Mouse (Mus musculus): ENCODE measurements at regions not wholly inside any gene's neighbourhood (a gene's known extent, or its start where the extent isn't known, plus 50 kb on each side); places are given as distances from the start of the nearest gene placed in this dataset.

DNA sequence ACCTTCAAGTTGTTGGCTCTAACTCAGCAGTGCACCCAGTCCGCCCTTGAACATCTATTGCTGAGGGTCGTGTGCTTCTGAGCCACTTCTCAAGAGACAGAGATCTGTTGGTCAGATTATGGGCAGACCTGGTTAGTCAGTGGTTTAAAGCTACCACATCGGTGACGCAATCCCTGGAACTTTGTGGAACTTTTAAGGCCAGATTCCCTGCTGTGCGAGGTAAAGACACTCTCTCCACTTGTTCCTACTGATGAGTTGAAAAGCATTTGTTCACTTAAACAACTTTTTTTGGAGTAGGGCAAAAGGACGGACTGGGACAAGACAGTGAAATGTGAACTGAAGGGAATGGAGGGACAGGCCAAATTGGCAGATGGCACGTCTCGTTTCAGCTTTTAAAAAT is 61.9 kb upstream of the Dab2 start:
- Histone ChIP-seq H3K4me3 (replicated peaks) (no peak overlapping the region), H3K36me3 (ENCODE audit: control insufficient read depth) (no peaks in the 10 kb centered on the region), H3K9me3 (ENCODE audit: control insufficient read depth, low read length) (no peaks in the 10 kb centered on the region), H3K27me3 (ENCODE audit: control insufficient read depth) (no peaks in the 10 kb centered on the region), H3K4me1 (ENCODE audit: control insufficient read depth) (no peaks in the 10 kb centered on the region)
- TF ChIP-seq TAL1 (IDR thresholded peaks at IDR 0.05; ENCODE audit: low read length): no peak

DNA sequence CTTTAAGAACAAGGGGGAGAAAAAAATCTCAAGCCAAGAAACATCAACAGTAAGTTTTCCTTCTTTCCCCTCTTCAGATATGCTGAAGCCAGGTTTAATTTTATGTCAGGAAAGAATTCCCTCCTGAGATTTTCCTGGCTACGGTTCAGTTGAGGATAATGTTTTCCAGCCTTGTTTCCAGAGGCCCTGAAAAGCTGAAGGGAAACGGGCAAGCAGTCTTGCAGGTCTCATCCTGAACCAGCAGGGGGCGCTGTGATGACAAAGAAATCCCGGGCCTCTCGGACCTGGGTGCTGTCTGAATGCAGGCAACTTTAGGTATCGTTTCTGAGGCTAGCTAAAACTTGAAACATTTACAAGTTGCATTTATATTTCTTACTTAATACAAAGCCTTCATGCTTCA is 61.5 kb upstream of the Dab2 start:
- Histone ChIP-seq H3K9me3 (ENCODE audit: control insufficient read depth, low read length) (no peaks in the 10 kb centered on the region), H3K4me3 (replicated peaks) (no peak overlapping the region)
- TF ChIP-seq GATA1 (IDR thresholded peaks at IDR 0.05; ENCODE audit: low read length) (no peak), TAL1 (IDR thresholded peaks at IDR 0.05; ENCODE audit: low read length) (no peak)

DNA sequence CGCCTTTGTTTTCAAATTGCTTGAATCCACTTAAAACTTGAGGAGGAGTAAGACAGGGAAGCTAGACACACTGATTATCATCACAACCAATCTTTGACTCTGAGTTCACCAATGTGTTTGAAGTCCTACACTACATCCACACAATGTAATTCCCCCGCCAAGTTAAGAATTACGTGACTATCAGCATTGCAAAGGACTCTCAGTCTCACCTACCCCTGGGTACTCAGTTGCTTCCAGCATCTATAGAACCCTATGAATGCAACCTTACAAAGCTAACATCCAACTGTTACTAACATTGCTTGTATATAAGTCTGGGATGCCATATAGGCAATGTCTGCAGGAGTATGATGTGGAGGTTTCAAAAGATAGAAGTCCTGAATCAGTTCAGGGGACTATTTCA is 60.8 kb upstream of the Dab2 start:
- Histone ChIP-seq H3K27me3 (ENCODE audit: control insufficient read depth) (no peaks in the 10 kb centered on the region), H3K36me3 (ENCODE audit: control insufficient read depth) (no peaks in the 10 kb centered on the region), H3K4me3 (replicated peaks) (no peak overlapping the region), H3K4me1 (ENCODE audit: control insufficient read depth) (no peaks in the 10 kb centered on the region), H3K9me3 (ENCODE audit: control insufficient read depth, low read length) (no peaks in the 10 kb centered on the region)
- no peak for TF ChIP-seq GATA1 (IDR thresholded peaks at IDR 0.05; ENCODE audit: low read length)
- no peak for TF ChIP-seq TAL1 (IDR thresholded peaks at IDR 0.05; ENCODE audit: low read length)

More for the DNA sequence above, 61.5 kb upstream of the Dab2 start:
- Histone ChIP-seq H3K4me1 (ENCODE audit: control insufficient read depth) (no peaks in the 10 kb centered on the region), H3K27me3 (ENCODE audit: control insufficient read depth) (no peaks in the 10 kb centered on the region), H3K36me3 (ENCODE audit: control insufficient read depth) (no peaks in the 10 kb centered on the region)

DNA sequence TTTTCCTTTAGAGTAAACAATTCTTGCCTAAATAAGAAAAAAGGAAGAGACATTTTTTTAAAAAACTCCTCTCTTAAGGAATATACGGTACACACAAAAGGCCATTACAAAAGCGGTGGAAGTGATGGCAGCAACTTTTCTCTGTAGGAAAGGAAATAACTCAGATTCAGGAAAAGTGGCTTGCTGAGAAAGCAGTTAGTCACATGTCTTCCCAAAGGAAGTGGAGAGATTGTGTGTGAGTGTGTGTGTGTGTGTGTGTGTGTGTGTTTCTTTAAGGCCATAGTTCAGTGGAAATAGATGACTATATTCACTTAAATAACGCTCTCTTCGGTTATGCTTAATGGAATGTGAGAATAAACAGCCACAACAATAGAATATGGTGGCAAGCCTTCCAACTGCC is 57.5 kb upstream of the Dab2 start:
- H3K27me3 ChIP-seq (ENCODE audit: control insufficient read depth): no peaks in the 10 kb centered on the region
- H3K4me3 ChIP-seq (replicated peaks): no peak overlapping the region
- H3K9me3 ChIP-seq (ENCODE audit: control insufficient read depth, low read length): no peaks in the 10 kb centered on the region
- H3K4me1 ChIP-seq (ENCODE audit: control insufficient read depth): no peaks in the 10 kb centered on the region
- no peaks in the 10 kb centered on the region for H3K36me3 ChIP-seq (ENCODE audit: control insufficient read depth)
- TF ChIP-seq TAL1 (IDR thresholded peaks at IDR 0.05; ENCODE audit: low read length) (no peak), GATA1 (IDR thresholded peaks at IDR 0.05; ENCODE audit: low read length) (no peak)

DNA sequence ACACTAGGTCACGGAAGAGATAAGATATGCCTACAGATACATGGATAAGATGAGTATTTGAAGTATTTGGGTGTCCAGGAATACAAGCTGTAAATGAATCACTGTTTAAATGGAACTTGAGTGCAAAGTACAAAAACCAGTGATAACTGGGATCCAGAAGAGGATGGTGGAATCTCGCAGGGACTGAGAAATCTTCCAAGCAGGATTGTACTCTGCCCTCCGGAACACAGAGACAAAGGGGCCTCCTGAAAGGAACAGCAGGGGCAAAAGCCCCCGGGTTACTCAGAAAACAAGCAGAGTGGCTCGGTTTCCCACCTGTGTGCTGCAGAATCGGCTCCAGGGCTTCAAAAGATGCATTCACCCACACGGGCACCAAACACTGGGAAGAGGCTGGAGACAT is 55.2 kb upstream of the Dab2 start:
- Histone ChIP-seq H3K4me1 (ENCODE audit: control insufficient read depth) (no peaks in the 10 kb centered on the region), H3K4me3 (replicated peaks) (no peak overlapping the region), H3K9me3 (ENCODE audit: control insufficient read depth, low read length) (no peaks in the 10 kb centered on the region), H3K36me3 (ENCODE audit: control insufficient read depth) (no peaks in the 10 kb centered on the region), H3K27me3 (ENCODE audit: control insufficient read depth) (no peaks in the 10 kb centered on the region)
- TF ChIP-seq GATA1 (IDR thresholded peaks at IDR 0.05; ENCODE audit: low read length) (no peak), TAL1 (IDR thresholded peaks at IDR 0.05; ENCODE audit: low read length) (no peak)

DNA sequence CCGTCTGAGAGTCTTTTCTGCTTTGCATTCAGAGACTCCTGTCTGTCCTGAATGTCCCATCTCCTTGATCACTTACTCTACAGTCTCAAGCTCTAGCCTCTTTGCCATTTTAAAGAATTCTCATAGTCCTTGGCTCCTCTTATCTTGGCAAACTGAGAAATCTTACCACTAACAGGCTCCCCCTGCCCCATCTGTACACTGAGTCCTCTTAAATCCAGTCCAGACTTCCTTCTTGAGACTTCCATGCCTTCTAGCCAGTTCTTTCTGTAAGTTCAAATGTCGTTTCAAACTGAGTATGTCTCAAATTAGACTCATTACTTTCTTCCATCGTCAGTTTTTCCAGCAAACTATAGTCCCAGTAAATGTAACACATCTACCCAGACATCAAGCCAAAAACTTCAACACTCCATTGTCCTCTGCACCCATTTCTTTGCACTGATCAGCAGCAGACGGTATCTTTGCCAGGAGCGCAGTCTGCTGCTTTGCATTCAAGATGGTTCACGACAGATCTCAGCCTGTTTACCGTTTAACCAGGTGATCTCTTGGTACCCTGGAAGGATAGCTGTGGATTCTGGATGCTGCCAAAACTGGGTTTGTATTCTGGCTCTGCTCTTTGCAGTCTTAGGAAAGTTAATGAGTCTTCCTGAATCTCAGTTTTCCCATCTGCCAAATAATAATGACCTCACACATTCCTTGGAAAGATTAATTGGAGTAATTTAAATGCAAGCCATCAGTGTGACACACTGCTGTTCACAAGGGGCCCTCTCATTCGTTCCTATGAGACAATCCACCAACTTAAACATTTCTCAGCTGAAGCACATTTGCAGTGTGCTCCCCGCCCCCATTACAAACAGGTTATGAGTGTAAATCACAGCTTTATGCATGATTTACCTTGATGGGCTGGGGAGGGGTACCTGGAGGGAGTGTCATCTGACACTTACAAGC is 53.4 kb upstream of the Dab2 start:
- Histone ChIP-seq H3K9me3 (ENCODE audit: control insufficient read depth, low read length) (no peaks in the 10 kb centered on the region), H3K27me3 (ENCODE audit: control insufficient read depth) (no peaks in the 10 kb centered on the region), H3K4me3 (replicated peaks) (no peak overlapping the region), H3K4me1 (ENCODE audit: control insufficient read depth) (no peaks in the 10 kb centered on the region), H3K36me3 (ENCODE audit: control insufficient read depth) (no peaks in the 10 kb centered on the region)
- TF ChIP-seq TAL1 (IDR thresholded peaks at IDR 0.05; ENCODE audit: low read length) (no peak), GATA1 (IDR thresholded peaks at IDR 0.05; ENCODE audit: low read length) (no peak)

DNA sequence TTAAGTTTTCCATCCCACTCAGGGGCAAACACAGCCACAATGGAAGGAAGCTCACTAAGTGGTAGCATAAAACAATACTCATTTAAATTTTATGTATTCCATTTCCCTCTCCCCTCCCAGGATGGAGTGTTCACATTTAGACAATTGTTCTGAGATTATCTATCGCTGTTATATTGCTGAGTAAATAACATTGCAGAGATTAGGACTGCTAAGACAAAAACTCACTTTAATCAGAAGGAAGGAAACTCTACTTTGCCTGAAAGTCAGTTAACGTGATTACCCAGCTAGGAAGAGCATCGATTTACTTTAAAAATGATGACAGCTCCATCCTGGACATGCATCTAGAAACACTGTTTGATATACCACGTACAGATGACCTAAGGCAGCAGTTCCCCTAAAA is 51.1 kb upstream of the Dab2 start:
- H3K4me3 ChIP-seq (replicated peaks): no peak overlapping the region
- H3K9me3 ChIP-seq (ENCODE audit: control insufficient read depth, low read length): no peaks in the 10 kb centered on the region
- H3K36me3 ChIP-seq (ENCODE audit: control insufficient read depth): no peaks in the 10 kb centered on the region
- H3K27me3 ChIP-seq (ENCODE audit: control insufficient read depth): no peaks in the 10 kb centered on the region
- no peak for TF ChIP-seq GATA1 (IDR thresholded peaks at IDR 0.05; ENCODE audit: low read length)
- no peak for TF ChIP-seq TAL1 (IDR thresholded peaks at IDR 0.05; ENCODE audit: low read length)
- H3K4me1 ChIP-seq (ENCODE audit: control insufficient read depth): no peaks in the 10 kb centered on the region
